Mouse (Mus musculus) midbrain, embryonic 13.5 days (tissue): Measurements from ENCODE around the gene Fam161b. TPM values are rescaled to one million over a fixed set of nuclear protein-coding genes. Genes with fewer than 3 reads are reported as not detected.

Experiments
- ATAC-seq: fragments of 200-750 bp; cut with Nextera tagmentation; 2 replicates; pipeline ENCODE4 v1.8.0; 2017; ENCODE audit warnings: mild to moderate bottlenecking, moderate TSS enrichment, moderate library complexity
- H3K27ac ChIP-seq: fragments of 300-500 bp; sonication (generic); 2 replicates; pipeline ENCODE4 v1.5.1; 2015; ENCODE audit warnings: inconsistent platforms, mild to moderate bottlenecking, moderate library complexity
- H3K27me3 ChIP-seq: fragments of 300-500 bp; sonication (generic); 2 replicates; pipeline ENCODE4 v1.6.1; 2015; ENCODE audit warnings: mild to moderate bottlenecking, inconsistent platforms
- H3K36me3 ChIP-seq: fragments of 300-500 bp; sonication (generic); 2 replicates; pipeline ENCODE4 v1.6.1; 2015; ENCODE audit warnings: mild to moderate bottlenecking, inconsistent platforms
- H3K4me1 ChIP-seq: fragments of 300-500 bp; sonication (generic); replicated peaks from 2 replicates; pipeline ENCODE4 v1.6.1; 2015; ENCODE audit warnings: inconsistent platforms
- H3K4me2 ChIP-seq: fragments of 300-500 bp; sonication (generic); replicated peaks from 2 replicates; pipeline ENCODE4 v1.6.1; 2015; ENCODE audit warnings: moderate library complexity, mild to moderate bottlenecking, inconsistent platforms
- H3K4me3 ChIP-seq: fragments of 300-500 bp; sonication (generic); replicated peaks from 2 replicates; pipeline ENCODE4 v1.5.1; 2015; ENCODE audit warnings: mild to moderate bottlenecking, inconsistent platforms
- H3K9ac ChIP-seq: fragments of 300-500 bp; sonication (generic); replicated peaks from 2 replicates; pipeline ENCODE4 v1.6.1; 2015; ENCODE audit warnings: mild to moderate bottlenecking, inconsistent platforms
- H3K9me3 ChIP-seq: fragments of 300-500 bp; sonication (generic); 2 replicates; pipeline ENCODE4 v1.6.1; 2016; ENCODE audit warnings: mild to moderate bottlenecking, inconsistent platforms
- WGBS: fragments of 180-500 bp; shearing (Covaris S2); methylation state at CpG from one replicate; pipeline ENCODE4 v1.1.7; 2015; 5-methylcytosine and 5-hydroxymethylcytosine counted together
- polyA plus RNA-seq: library from polyadenylated mRNA; unstranded; fragments of >200 nt; fragmentation: Nextera tagmentation; extraction: Ambion mirVana; gene quantifications from 2 replicates; pipeline ENCODE4 v1.2.1, GENCODE M21; 2015

Fam161b gene
- polyA plus RNA-seq, 1 experiment from 2014 or later = 17.7 TPM

- no peak overlapping the region for H3K9ac ChIP-seq
- no peak overlapping the region for H3K4me2 ChIP-seq
These were observed 36.1 kb upstream of the Fam161b start for GRCm38 (mm10) chr12:84397685-84398084.

GRCm38 (mm10) chr12:84396947-84397679 lies 35.5 kb upstream of the Fam161b start:
- Histone ChIP-seq H3K4me1 (no peaks in the 10 kb centered on the region), H3K4me3 (no peak overlapping the region), H3K36me3 (no peaks in the 10 kb centered on the region), H3K27me3 (no peaks in the 10 kb centered on the region), H3K9me3 (no peaks in the 10 kb centered on the region), H3K27ac (no peak overlapping the region), H3K4me2 (no peak overlapping the region), H3K9ac (no peak overlapping the region)
- WGBS = 90% methylated on average over 14 of the region's 14 CpGs
- ATAC-seq = no peak

More at GRCm38 (mm10) chr12:84397685-84398084, 36.1 kb upstream of the Fam161b start:
- ATAC-seq = no peak
- H3K27me3 ChIP-seq = no peaks in the 10 kb centered on the region
- H3K27ac ChIP-seq = no peak overlapping the region
- H3K4me1 ChIP-seq = no peaks in the 10 kb centered on the region
- no peak overlapping the region for H3K4me3 ChIP-seq
- H3K9me3 ChIP-seq = no peaks in the 10 kb centered on the region
- no peaks in the 10 kb centered on the region for H3K36me3 ChIP-seq

- WGBS = 95% methylated on average over 5 of the region's 5 CpGs
- no peak overlapping the region for H3K27ac ChIP-seq
- H3K36me3 ChIP-seq = no peaks in the 10 kb centered on the region
- H3K4me3 ChIP-seq = no peak overlapping the region
- no peak for ATAC-seq
- no peak overlapping the region for H3K4me2 ChIP-seq
- no peaks in the 10 kb centered on the region for H3K27me3 ChIP-seq
- no peaks in the 10 kb centered on the region for H3K9me3 ChIP-seq
- H3K9ac ChIP-seq = no peak overlapping the region
- no peaks in the 10 kb centered on the region for H3K4me1 ChIP-seq
These were observed 32.2 kb upstream of the Fam161b start for GRCm38 (mm10) chr12:84393847-84394246.

GRCm38 (mm10) chr12:84392681-84393080 lies 31.0 kb upstream of the Fam161b start:
- ATAC-seq = no peak
- H3K36me3 ChIP-seq = no peaks in the 10 kb centered on the region
- no peak overlapping the region for H3K27ac ChIP-seq
- no peaks in the 10 kb centered on the region for H3K9me3 ChIP-seq
- H3K4me2 ChIP-seq = no peak overlapping the region
- H3K27me3 ChIP-seq = no peaks in the 10 kb centered on the region
- 97% methylated on average over 4 of the region's 4 CpGs for WGBS
- no peak overlapping the region for H3K9ac ChIP-seq
- no peaks in the 10 kb centered on the region for H3K4me1 ChIP-seq
- no peak overlapping the region for H3K4me3 ChIP-seq

- Histone ChIP-seq H3K4me1 (no peaks in the 10 kb centered on the region), H3K4me3 (no peak overlapping the region), H3K4me2 (no peak overlapping the region), H3K36me3 (no peaks in the 10 kb centered on the region), H3K27me3 (no peaks in the 10 kb centered on the region), H3K27ac (no peak overlapping the region), H3K9me3 (no peaks in the 10 kb centered on the region), H3K9ac (no peak overlapping the region)
- WGBS = 95% methylated on average over 6 of the region's 6 CpGs
- no peak for ATAC-seq
These were observed 28.7 kb upstream of the Fam161b start for GRCm38 (mm10) chr12:84390336-84390735.

GRCm38 (mm10) chr12:84388774-84389400 lies 27.3 kb upstream of the Fam161b start:
- no peak overlapping the region for H3K4me2 ChIP-seq
- WGBS = 77% methylated on average over 14 of the region's 14 CpGs
- H3K9ac ChIP-seq = no peak overlapping the region
- H3K9me3 ChIP-seq = no peaks in the 10 kb centered on the region
- no peaks in the 10 kb centered on the region for H3K4me1 ChIP-seq
- H3K27me3 ChIP-seq = no peaks in the 10 kb centered on the region
- H3K4me3 ChIP-seq = no peak overlapping the region
- H3K27ac ChIP-seq = no peak overlapping the region
- peaks cover 5% of the 10 kb centered on the region; the same call in 1 of the 2 replicates for H3K36me3 ChIP-seq
- no peak for ATAC-seq

- no peaks in the 10 kb centered on the region for H3K4me1 ChIP-seq
- no peak for ATAC-seq
- H3K27ac ChIP-seq = no peak overlapping the region
- no peak overlapping the region for H3K9ac ChIP-seq
- no peak overlapping the region for H3K4me3 ChIP-seq
- WGBS = 87% methylated on average over 8 of the region's 8 CpGs
- no peaks in the 10 kb centered on the region for H3K9me3 ChIP-seq
- H3K27me3 ChIP-seq = no peaks in the 10 kb centered on the region
- no peak overlapping the region for H3K4me2 ChIP-seq
- peaks cover 5% of the 10 kb centered on the region; the same call in 1 of the 2 replicates for H3K36me3 ChIP-seq
These were observed 26.5 kb upstream of the Fam161b start for GRCm38 (mm10) chr12:84388097-84388496.

GRCm38 (mm10) chr12:84385408-84385807 lies 23.8 kb upstream of the Fam161b start:
- WGBS = 89% methylated on average over 4 of the region's 4 CpGs
- no peak for ATAC-seq
- no peak overlapping the region for H3K9ac ChIP-seq
- no peaks in the 10 kb centered on the region for H3K4me1 ChIP-seq
- H3K27me3 ChIP-seq = no peaks in the 10 kb centered on the region
- no peaks in the 10 kb centered on the region for H3K9me3 ChIP-seq
- no peak overlapping the region for H3K27ac ChIP-seq
- H3K36me3 ChIP-seq = peaks cover 5% of the 10 kb centered on the region; the same call in 1 of the 2 replicates
- no peak overlapping the region for H3K4me2 ChIP-seq
- H3K4me3 ChIP-seq = no peak overlapping the region

- H3K27me3 ChIP-seq = no peaks in the 10 kb centered on the region
- H3K9me3 ChIP-seq = no peaks in the 10 kb centered on the region
- no peak overlapping the region for H3K9ac ChIP-seq
- peaks cover 5% of the 10 kb centered on the region; the same call in 1 of the 2 replicates for H3K36me3 ChIP-seq
- WGBS = 90% methylated on average over 5 of the region's 5 CpGs
- H3K27ac ChIP-seq = no peak overlapping the region
- H3K4me1 ChIP-seq = no peaks in the 10 kb centered on the region
- H3K4me3 ChIP-seq = no peak overlapping the region
- no peak overlapping the region for H3K4me2 ChIP-seq
- no peak for ATAC-seq
These were observed 23.0 kb upstream of the Fam161b start for GRCm38 (mm10) chr12:84384644-84385081.

GRCm38 (mm10) chr12:84382369-84382768 lies 20.7 kb upstream of the Fam161b start:
- no peak for ATAC-seq
- no peaks in the 10 kb centered on the region for H3K4me1 ChIP-seq
- H3K36me3 ChIP-seq = peaks cover 12% of the 10 kb centered on the region
- no peak overlapping the region for H3K27ac ChIP-seq
- H3K9me3 ChIP-seq = no peaks in the 10 kb centered on the region
- no peak overlapping the region for H3K4me2 ChIP-seq
- no peaks in the 10 kb centered on the region for H3K27me3 ChIP-seq
- WGBS = 92% methylated on average over 4 of the region's 4 CpGs
- H3K9ac ChIP-seq = no peak overlapping the region
- H3K4me3 ChIP-seq = no peak overlapping the region

- Histone ChIP-seq H3K27me3 (no peaks in the 10 kb centered on the region), H3K4me2 (no peak overlapping the region), H3K36me3 (peaks cover 62% of the 10 kb centered on the region), H3K27ac (no peak overlapping the region), H3K9ac (no peak overlapping the region), H3K4me3 (no peak overlapping the region), H3K9me3 (no peaks in the 10 kb centered on the region), H3K4me1 (no peaks in the 10 kb centered on the region)
- ATAC-seq = no peak
- WGBS = 90% methylated on average over 6 of the region's 6 CpGs
These were observed 12.3 kb upstream of the Fam161b start for GRCm38 (mm10) chr12:84373831-84374481.

- 94% methylated on average over 5 of the region's 5 CpGs for WGBS
- Histone ChIP-seq H3K9ac (no peak overlapping the region), H3K4me1 (no peaks in the 10 kb centered on the region), H3K4me3 (no peak overlapping the region), H3K27ac (no peak overlapping the region), H3K4me2 (no peak overlapping the region), H3K27me3 (no peaks in the 10 kb centered on the region), H3K9me3 (no peaks in the 10 kb centered on the region), H3K36me3 (peaks cover 75% of the 10 kb centered on the region)
- no peak for ATAC-seq
These were observed 10.0 kb upstream of the Fam161b start for GRCm38 (mm10) chr12:84371647-84372046.
